9 mouse cellular contexts compared by ENCODE assay signal in genomic region chr11:82387711-82388341, GRCm38 (mm10). TPM values are rescaled to one million over a fixed set of nuclear protein-coding genes. Genes with fewer than 3 reads are reported as not detected.
DNase-seq lines count a peak whose midpoint lies in the region; ATAC-seq and TF ChIP-seq lines count a peak whose summit lies in the region.
"Had no signal": no experiment of that assay in that cellular context is flagged by ENCODE, and none has a peak within 500 bp of the region (broad histone marks: within the 10 kb centered on the region; RNA-seq: fewer than 3 reads in every experiment).

No protein-coding gene starts in this region.

- H3K4me1 ChIP-seq in kidney, postnatal 0 days (replicated peaks; ENCODE audit: insufficient read depth, low read length), result peaks cover 29% of the 10 kb centered on the region
- H3K4me1 ChIP-seq in bone marrow, adult 2 months (ENCODE audit: control insufficient read depth, insufficient read depth, low read length), result no peaks in the 10 kb centered on the region
- H3K4me1 ChIP-seq in embryonic facial prominence, embryonic 11.5 days (ENCODE audit: control insufficient read depth, insufficient read depth, low read length), result no peaks in the 10 kb centered on the region; the same call in 1 of the 2 replicates
- peaks cover 21% of the 10 kb centered on the region; the same call in 1 of the 2 replicates for H3K4me1 ChIP-seq in intestine, embryonic 16.5 days (ENCODE audit: control insufficient read depth, insufficient read depth, low read length)

- peak overlapping the region; percentile 49 for H3K4me3 ChIP-seq in kidney, postnatal 0 days (replicated peaks; ENCODE audit: low read depth, low read length)
- peak overlapping the region; percentile 23 for H3K4me3 ChIP-seq in bone marrow, adult 2 months (replicated peaks; ENCODE audit: control insufficient read depth, low read depth, low read length)
- H3K4me3 ChIP-seq in embryonic facial prominence, embryonic 11.5 days (ENCODE audit: low read depth, low read length), result peak overlapping the region; percentile 50
- H3K4me3 ChIP-seq in intestine, embryonic 16.5 days (ENCODE audit: low read length), result peak overlapping the region; percentile 55

- under 1% methylated on average over 47 of the region's 47 CpGs for WGBS in kidney, postnatal 0 days
- WGBS in bone marrow, adult 2 months, result 3% methylated on average over 47 of the region's 47 CpGs
- under 1% methylated on average over 47 of the region's 47 CpGs for WGBS in embryonic facial prominence, embryonic 11.5 days
- WGBS in intestine, embryonic 16.5 days, result under 1% methylated on average over 47 of the region's 47 CpGs

- H3K27me3 ChIP-seq in kidney, postnatal 0 days (ENCODE audit: insufficient read depth, low read length), result peaks cover 70% of the 10 kb centered on the region
- H3K27me3 ChIP-seq in embryonic facial prominence, embryonic 11.5 days (ENCODE audit: control insufficient read depth, insufficient read depth, low read length), result peaks cover 55% of the 10 kb centered on the region
- H3K27me3 ChIP-seq in intestine, embryonic 16.5 days (replicated peaks; ENCODE audit: control insufficient read depth, insufficient read depth, low read length), result peaks cover 65% of the 10 kb centered on the region

- no peak overlapping the region for H3K27ac ChIP-seq in kidney, postnatal 0 days
- no peak overlapping the region for H3K27ac ChIP-seq in bone marrow, adult 2 months (ENCODE audit: control insufficient read depth, insufficient read depth, low read depth, low read length, poor library complexity)
- no peak overlapping the region for H3K27ac ChIP-seq in embryonic facial prominence, embryonic 11.5 days (replicated peaks; ENCODE audit: low read depth, low read length)
- no peak overlapping the region for H3K27ac ChIP-seq in intestine, embryonic 16.5 days (ENCODE audit: low read length)
- H3K27ac ChIP-seq: macrophage had no signal

- no peak for TF ChIP-seq CTCF in kidney, postnatal 0 days (IDR thresholded peaks at IDR 0.05; ENCODE audit: low read depth)
- no peak for TF ChIP-seq CTCF in bone marrow, adult 2 months (IDR thresholded peaks at IDR 0.05; ENCODE audit: control insufficient read depth, insufficient read depth, low read length)

- H3K9me3 ChIP-seq in kidney, postnatal 0 days (replicated peaks; ENCODE audit: low read length), result no peaks in the 10 kb centered on the region
- no peaks in the 10 kb centered on the region for H3K9me3 ChIP-seq in embryonic facial prominence, embryonic 11.5 days (replicated peaks; ENCODE audit: control insufficient read depth, low read length)
- H3K9me3 ChIP-seq in intestine, embryonic 16.5 days (ENCODE audit: control insufficient read depth, low read length), result no peaks in the 10 kb centered on the region

- DNase-seq in kidney, postnatal 0 days (ENCODE audit: low spot score), result no peak
- DNase-seq in kidney, adult 11 months, result no peak
- DNase-seq in embryonic facial prominence, embryonic 11.5 days (ENCODE audit: low spot score), result peak; percentile 24
- peak; percentile 67 for DNase-seq in neural tube, embryonic 10.5 days (ENCODE audit: extremely low spot score, low spot score)
- DNase-seq in lung, postnatal 4 days, result no peak

- no peak for TF ChIP-seq POLR2A in bone marrow, adult 2 months (IDR thresholded peaks at IDR 0.05; ENCODE audit: borderline replicate concordance, control insufficient read depth, low read depth, low read length)

- ATAC-seq in kidney, postnatal 0 days (replicated peaks; ENCODE audit: low FRiP score, low read depth), result no peak
- ATAC-seq in embryonic facial prominence, embryonic 11.5 days (replicated peaks; ENCODE audit: insufficient number of reproducible peaks, low FRiP score, low TSS enrichment, low read depth), result 0 out of 2 replicates have a peak, but pooled peaks have one; percentile 30
- ATAC-seq in intestine, embryonic 16.5 days, result peak; percentile 47; the same call in 1 of the 2 replicates
- no peak for ATAC-seq in inflammation-experienced regulatory T-cells, adult 6 months

- peak overlapping the region; percentile 92 for H3K4me2 ChIP-seq in kidney, postnatal 0 days (ENCODE audit: low read length)
- peak overlapping the region; percentile 86 for H3K4me2 ChIP-seq in embryonic facial prominence, embryonic 11.5 days (ENCODE audit: low read depth, low read length)
- peak overlapping the region; percentile 89 for H3K4me2 ChIP-seq in intestine, embryonic 16.5 days (ENCODE audit: low read depth, low read length)

- no peaks in the 10 kb centered on the region for H3K36me3 ChIP-seq in kidney, postnatal 0 days (ENCODE audit: insufficient read depth, low read length)
- H3K36me3 ChIP-seq in embryonic facial prominence, embryonic 11.5 days (replicated peaks; ENCODE audit: control insufficient read depth, insufficient read depth, low read depth, low read length), result no peaks in the 10 kb centered on the region
- no peaks in the 10 kb centered on the region for H3K36me3 ChIP-seq in intestine, embryonic 16.5 days (ENCODE audit: control insufficient read depth, insufficient read depth, low read length)

- no peak overlapping the region for H3K9ac ChIP-seq in kidney, postnatal 0 days (ENCODE audit: low read depth, low read length)
- H3K9ac ChIP-seq in embryonic facial prominence, embryonic 11.5 days (replicated peaks; ENCODE audit: low read length), result peak overlapping the region; percentile 20
- H3K9ac ChIP-seq in intestine, embryonic 16.5 days (ENCODE audit: low read depth, low read length), result peak overlapping the region; percentile 65; the same call in 1 of the 2 replicates

RNA-seq across cellular contexts. Expression of gene Tmem132e, which starts 0.9 kb away (rescaled TPM):
- polyA plus RNA-seq in kidney, postnatal 0 days (2015; fragmentation: Nextera tagmentation; extraction: Ambion mirVana), result 0.18 and 0.31 TPM in 2 replicates
- 1.3 and 3.0 TPM in 2 replicates for polyA plus RNA-seq in bone marrow, adult 2 months (2011; ENCODE audit: insufficient read depth, insufficient read length, low replicate concordance, missing spikeins)
- 0.97 and 1.0 TPM in 2 replicates for polyA plus RNA-seq in embryonic facial prominence, embryonic 11.5 days (2014; fragmentation: Nextera tagmentation; extraction: Ambion mirVana)
- polyA plus RNA-seq in intestine, embryonic 16.5 days (2015; fragmentation: Nextera tagmentation; extraction: Ambion mirVana), result 0.37 and 0.46 TPM in 2 replicates
- polyA plus RNA-seq in inflammation-experienced regulatory T-cells, adult 6 months (2017; shearing (Covaris generic)), result not detected
- polyA plus RNA-seq: macrophage had no signal

Comparison
In these comparisons a context has a peak if more than half of its experiments do, and no peak if none do; other contexts are left out.
1. ATAC-seq: peak in embryonic facial prominence, embryonic 11.5 days (single experiment) and intestine, embryonic 16.5 days (single experiment); none in kidney, postnatal 0 days (single experiment) and inflammation-experienced regulatory T-cells, adult 6 months (single experiment).
2. DNase-seq: peak in embryonic facial prominence, embryonic 11.5 days (single experiment) and neural tube, embryonic 10.5 days (single experiment); none in kidney, postnatal 0 days (single experiment), kidney, adult 11 months (single experiment) and lung, postnatal 4 days (0 of 2).
3. Peak in every context shown above with its lines, with median percentiles within 50 percentile points of each other: H3K4me2 ChIP-seq and H3K4me3 ChIP-seq.